Mouse (Mus musculus): ENCODE measurements at regions not wholly inside any gene's neighbourhood (a gene's known extent, or its start where the extent isn't known, plus 50 kb on each side); places are given as distances from the start of the nearest gene placed in this dataset.
A peak's percentile ranks its signal among the peaks of the same experiment; 100 is the strongest.

GRCm38 (mm10) chr16:9242099-9242498 lies 412.2 kb downstream of the 1810013L24Rik start:
- TF ChIP-seq CHD2 (IDR thresholded peaks at IDR 0.05; ENCODE audit: low read length) (no peak), POLR2AphosphoS2 (IDR thresholded peaks at IDR 0.05; ENCODE audit: low read depth, low read length) (no peak), NRF1 (IDR thresholded peaks at IDR 0.05; ENCODE audit: low read depth, low read length) (no peak), RCOR1 (conservative IDR thresholded peaks at IDR 0.05; ENCODE audit: low read depth, low read length) (no peak), ETS1 (conservative IDR thresholded peaks at IDR 0.05; ENCODE audit: low read depth, low read length) (no peak), USF2 (conservative IDR thresholded peaks at IDR 0.05; ENCODE audit: low read depth, low read length) (no peak), POLR2A (IDR thresholded peaks at IDR 0.05; ENCODE audit: low read depth, low read length) (no peak), CTCF (conservative IDR thresholded peaks at IDR 0.05 in 1 of 2, IDR thresholded peaks at IDR 0.05 in 1 of 2; ENCODE audit: low read depth in 2 of 2, low read length in 2 of 2) (no peak), TCF12 (IDR thresholded peaks at IDR 0.05; ENCODE audit: low read depth, low read length) (no peak), ZMIZ1 (IDR thresholded peaks at IDR 0.05; ENCODE audit: low read depth, low read length) (no peak), ZKSCAN1 (IDR thresholded peaks at IDR 0.05; ENCODE audit: borderline replicate concordance, low read depth, low read length) (no peak)
- in situ Hi-C loops (cut with MboI; ENCODE audit: low pct_ligation_motif_present, low pct_unique_long_range_greater_than_20kb, low sequenced_read_pairs) (no loop called here), dilution Hi-C loops (cut with MboI; ENCODE audit: extremely low pct_ligation_motif_present, extremely low pct_unique_long_range_greater_than_20kb, low sequenced_read_pairs) (no loop called here)
- Histone ChIP-seq H3K79me2 (replicated peaks; ENCODE audit: control insufficient read depth, extremely low read depth, insufficient read depth, poor library complexity, severe bottlenecking) (no peaks in the 10 kb centered on the region), H3K9ac (ENCODE audit: insufficient read depth, low read depth) (no peak overlapping the region), H3K4me1 (ENCODE audit: control insufficient read depth in 1 of 2, insufficient read depth in 2 of 2) (no peaks in the 10 kb centered on the region), H3K9me3 (replicated peaks; ENCODE audit: low read length) (peaks cover 3% of the 10 kb centered on the region), H3K4me2 (ENCODE audit: insufficient read depth, low read depth, poor library complexity, severe bottlenecking) (no peak overlapping the region), H3K4me3 (replicated peaks in 1 of 3; ENCODE audit: low read depth in 2 of 3, low read length in 2 of 3, poor library complexity in 1 of 3) (no peak overlapping the region), H3K27me3 (replicated peaks) (no peaks in the 10 kb centered on the region), H3K36me3 (replicated peaks in 1 of 2; ENCODE audit: control insufficient read depth in 1 of 2, insufficient read depth in 1 of 2, low read length in 1 of 2) (no peaks in the 10 kb centered on the region), H3K27ac (ENCODE audit: insufficient read depth, low read depth) (no peak overlapping the region)
- DNase-seq (ENCODE audit: extremely low read depth): no peak

- TF ChIP-seq NELFE (IDR thresholded peaks at IDR 0.05; ENCODE audit: low read depth, low read length): no peak
- TF ChIP-seq ZNF384 (IDR thresholded peaks at IDR 0.05; ENCODE audit: low read depth, low read length): peak; percentile 31; the same call in 1 of the 2 replicates
- Histone ChIP-seq H3K27ac (ENCODE audit: insufficient read depth, low read depth) (no peak overlapping the region), H3K36me3 (replicated peaks in 1 of 2; ENCODE audit: control insufficient read depth in 1 of 2, insufficient read depth in 1 of 2, low read length in 1 of 2) (no peaks in the 10 kb centered on the region), H3K4me1 (ENCODE audit: control insufficient read depth in 1 of 2, insufficient read depth in 2 of 2) (no peaks in the 10 kb centered on the region), H3K27me3 (replicated peaks) (no peaks in the 10 kb centered on the region), H3K79me2 (replicated peaks; ENCODE audit: control insufficient read depth, extremely low read depth, insufficient read depth, poor library complexity, severe bottlenecking) (no peaks in the 10 kb centered on the region), H3K9ac (ENCODE audit: insufficient read depth, low read depth) (no peak overlapping the region), H3K4me3 (replicated peaks in 1 of 3; ENCODE audit: low read depth in 2 of 3, low read length in 2 of 3, poor library complexity in 1 of 3) (no peak overlapping the region), H3K4me2 (ENCODE audit: insufficient read depth, low read depth, poor library complexity, severe bottlenecking) (no peak overlapping the region), H3K9me3 (replicated peaks; ENCODE audit: low read length) (no peaks in the 10 kb centered on the region)
- in situ Hi-C loops (cut with MboI; ENCODE audit: low pct_ligation_motif_present, low pct_unique_long_range_greater_than_20kb, low sequenced_read_pairs) (no loop called here), dilution Hi-C loops (cut with MboI; ENCODE audit: extremely low pct_ligation_motif_present, extremely low pct_unique_long_range_greater_than_20kb, low sequenced_read_pairs) (no loop called here)
- no peak for DNase-seq (ENCODE audit: extremely low read depth)
These were observed 417.3 kb downstream of the 1810013L24Rik start for GRCm38 (mm10) chr16:9247198-9247597.

- Histone ChIP-seq H3K9ac (ENCODE audit: insufficient read depth, low read depth) (no peak overlapping the region), H3K9me3 (replicated peaks; ENCODE audit: low read length) (no peaks in the 10 kb centered on the region), H3K27me3 (replicated peaks) (no peaks in the 10 kb centered on the region), H3K4me2 (ENCODE audit: insufficient read depth, low read depth, poor library complexity, severe bottlenecking) (no peak overlapping the region), H3K79me2 (replicated peaks; ENCODE audit: control insufficient read depth, extremely low read depth, insufficient read depth, poor library complexity, severe bottlenecking) (no peaks in the 10 kb centered on the region), H3K36me3 (replicated peaks in 1 of 2; ENCODE audit: control insufficient read depth in 1 of 2, insufficient read depth in 1 of 2, low read length in 1 of 2) (no peaks in the 10 kb centered on the region), H3K4me1 (ENCODE audit: control insufficient read depth in 1 of 2, insufficient read depth in 2 of 2) (peaks cover 0 to 2% of the 10 kb centered on the region in 2 experiments; a peak in 2 of 4 replicates), H3K4me3 (replicated peaks in 1 of 3; ENCODE audit: low read depth in 2 of 3, low read length in 2 of 3, poor library complexity in 1 of 3) (no peak overlapping the region), H3K27ac (ENCODE audit: insufficient read depth, low read depth) (no peak overlapping the region)
- dilution Hi-C loops (cut with MboI; ENCODE audit: extremely low pct_ligation_motif_present, extremely low pct_unique_long_range_greater_than_20kb, low sequenced_read_pairs) (no loop called here), in situ Hi-C loops (cut with MboI; ENCODE audit: low pct_ligation_motif_present, low pct_unique_long_range_greater_than_20kb, low sequenced_read_pairs) (no loop called here)
- DNase-seq (ENCODE audit: extremely low read depth): no peak
- TF ChIP-seq CHD1 (IDR thresholded peaks at IDR 0.05; ENCODE audit: low read depth, low read length) (no peak), CHD2 (IDR thresholded peaks at IDR 0.05; ENCODE audit: low read length) (no peak), NRF1 (IDR thresholded peaks at IDR 0.05; ENCODE audit: low read depth, low read length) (peak; percentile 66), HCFC1 (IDR thresholded peaks at IDR 0.05; ENCODE audit: low read depth, low read length) (peak; percentile 75), ETS1 (conservative IDR thresholded peaks at IDR 0.05; ENCODE audit: low read depth, low read length) (no peak), USF2 (conservative IDR thresholded peaks at IDR 0.05; ENCODE audit: low read depth, low read length) (peak; percentile 82), RAD21 (IDR thresholded peaks at IDR 0.05; ENCODE audit: low read depth, low read length) (no peak), BHLHE40 (IDR thresholded peaks at IDR 0.05; ENCODE audit: low read depth, low read length) (peak; percentile 25; the same call in 1 of the 2 replicates), USF1 (IDR thresholded peaks at IDR 0.05; ENCODE audit: low read depth, low read length) (peak; percentile 79)
These were observed 423.2 kb downstream of the 1810013L24Rik start for GRCm38 (mm10) chr16:9253054-9253453.

All from CH12.LX (cell line).